Mouse (Mus musculus) liver, embryonic 14.5 days (tissue): ENCODE results near the gene Prune2.

ENCODE experiments used
- CTCF ChIP-seq: IDR thresholded peaks from 2 replicates; pipeline ENCODE4 v1.5.1; 2016; ENCODE audit warnings: antibody characterized with exemption, low read depth, control low read depth
- EP300 ChIP-seq: IDR thresholded peaks from 2 replicates; pipeline ENCODE4 v1.6.1; 2016; ENCODE audit warnings: antibody characterized with exemption, low read depth

GRCm38 (mm10) chr19:17055892-17056291 is 100.0 kb downstream of the Prune2 start:
- TF ChIP-seq CTCF (no peak), EP300 (no peak)
